Mouse (Mus musculus): ENCODE results near the gene Usp32.

DNA sequence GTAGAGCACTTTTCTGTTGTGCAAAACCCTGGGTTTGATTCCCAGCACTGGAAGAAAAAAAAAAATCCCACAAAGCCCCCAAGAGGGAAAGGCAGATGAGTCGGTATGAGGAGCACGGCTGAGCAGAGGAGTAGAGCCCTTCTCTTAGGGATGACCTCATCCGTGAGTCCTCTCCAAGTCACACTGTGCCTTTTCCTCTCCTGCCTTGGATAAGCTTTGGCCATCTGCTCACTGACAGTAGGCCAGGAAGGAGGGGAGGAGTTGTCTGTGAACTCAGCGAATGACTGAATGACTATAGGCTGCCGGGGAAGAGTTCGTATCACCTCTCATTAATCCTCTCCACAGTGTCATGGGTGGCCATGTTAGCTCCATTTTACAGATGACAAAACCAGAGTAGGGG is 179.2 kb downstream of the Usp32 start:
- TF ChIP-seq CTCF (IDR thresholded peaks at IDR 0.05; ENCODE audit: extremely low read depth, insufficient read length, insufficient replicate concordance, low read depth, low read length) (no peak), POLR2A (IDR thresholded peaks at IDR 0.05; ENCODE audit: low read depth, low read length) (no peak)

All from small intestine, adult 2 months (tissue).